Mouse (Mus musculus) CH12F3 (cell line): ENCODE results near the gene Psmb6.
"Not testable (repeated sequence)": the region's sequence is repeated elsewhere in the genome, so short reads cannot be mapped to it uniquely, and the experiment has no call there.

Source experiments
- in situ Hi-C: fragments of 300-500 bp; cut with MboI; formaldehyde crosslinking; loops from 2 replicates; pipeline ENCODE4 v1.14.3; 2020; ENCODE audit warnings: low sequenced_read_pairs

Gene Psmb6

DNA sequence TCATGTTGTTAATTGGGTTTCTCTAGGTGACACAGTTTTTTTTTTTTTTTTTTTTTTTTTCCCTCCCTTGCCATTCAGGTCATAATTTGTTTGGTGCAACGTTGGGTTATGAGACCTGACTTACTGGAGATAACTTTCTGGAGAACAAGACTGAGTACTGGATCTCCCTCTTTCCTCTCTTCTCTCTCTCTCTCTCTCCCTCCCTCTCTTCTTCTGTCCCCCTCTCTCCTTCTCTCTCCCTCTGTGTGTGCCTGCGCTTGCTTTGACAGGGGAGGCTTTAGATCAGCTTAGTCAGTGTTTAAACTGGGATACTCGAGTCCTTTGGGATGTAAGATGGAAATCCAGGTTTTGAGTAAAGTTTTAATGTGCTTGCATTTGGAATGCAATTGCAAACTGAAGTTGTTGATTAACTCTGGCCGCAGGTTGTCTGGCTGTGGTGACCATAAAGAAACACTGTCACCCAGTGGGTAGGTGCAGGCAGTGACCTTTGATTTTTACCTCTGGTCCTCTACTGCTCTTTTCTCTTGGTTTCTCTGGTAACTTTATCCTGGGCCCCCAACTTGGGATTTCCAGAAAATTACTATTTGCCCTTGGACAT is 39.2 kb downstream of the Psmb6 start:
- in situ Hi-C loops = no loop called here

DNA sequence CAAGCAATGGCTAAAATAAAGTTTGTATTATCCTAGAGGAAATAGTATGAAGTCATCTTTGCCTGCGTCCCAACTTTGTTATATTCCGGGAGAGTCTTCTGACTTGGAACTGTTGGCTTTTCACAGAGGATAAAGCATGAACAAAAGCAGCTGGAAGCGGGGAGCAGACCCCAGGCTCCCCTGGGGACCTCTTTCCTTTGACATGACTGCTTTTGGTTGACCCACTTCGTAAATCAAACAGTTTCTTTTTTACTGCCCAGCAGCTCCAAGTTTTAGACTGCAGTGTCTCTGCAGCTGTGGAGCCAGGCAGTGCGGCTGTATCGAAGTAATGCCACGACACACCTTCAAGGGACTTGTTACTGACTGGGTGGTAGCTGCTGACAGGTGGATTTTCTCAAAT is 41.4 kb downstream of the Psmb6 start:
- in situ Hi-C loops = no loop called here

DNA sequence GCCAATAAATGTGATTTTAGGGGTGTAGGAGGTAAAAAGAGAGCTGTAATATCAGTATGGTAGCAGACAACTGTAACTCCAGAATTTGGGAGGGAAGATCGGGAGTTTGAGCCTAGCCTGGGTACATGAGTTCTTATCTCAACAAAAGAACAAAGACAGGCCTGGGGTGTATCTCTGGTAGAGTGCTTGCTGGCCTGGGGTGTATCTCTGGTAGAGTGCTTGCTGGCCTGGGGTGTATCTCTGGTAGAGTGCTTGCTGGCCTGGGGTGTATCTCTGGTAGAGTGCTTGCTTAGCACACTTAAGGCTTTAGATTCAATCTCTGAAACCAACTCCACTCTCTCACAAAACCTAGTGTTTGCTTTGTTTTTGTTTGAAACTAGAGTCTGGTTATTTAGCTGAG is 45.4 kb downstream of the Psmb6 start:
- in situ Hi-C loops = not testable (repeated sequence)

DNA sequence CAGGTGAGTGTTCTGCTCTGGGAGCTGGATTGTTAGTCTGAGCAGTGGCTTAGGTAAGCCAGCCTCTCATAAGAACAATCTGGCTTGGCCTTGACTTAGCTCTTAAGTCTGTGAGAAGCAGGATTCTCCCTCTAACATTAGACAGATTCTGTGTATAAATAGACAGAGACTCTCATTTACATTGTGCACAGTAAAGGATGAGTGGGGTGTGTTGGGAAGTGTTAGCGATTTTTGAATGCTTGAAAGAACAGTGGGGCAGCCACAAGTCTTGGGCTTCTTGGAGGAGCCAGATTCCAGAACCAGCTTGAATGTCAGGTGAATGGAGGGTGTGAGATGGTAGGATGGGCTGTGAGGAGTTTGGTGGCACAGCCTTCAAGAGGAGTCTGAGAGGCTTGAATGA is 46.5 kb downstream of the Psmb6 start:
- in situ Hi-C loops = no loop called here

DNA sequence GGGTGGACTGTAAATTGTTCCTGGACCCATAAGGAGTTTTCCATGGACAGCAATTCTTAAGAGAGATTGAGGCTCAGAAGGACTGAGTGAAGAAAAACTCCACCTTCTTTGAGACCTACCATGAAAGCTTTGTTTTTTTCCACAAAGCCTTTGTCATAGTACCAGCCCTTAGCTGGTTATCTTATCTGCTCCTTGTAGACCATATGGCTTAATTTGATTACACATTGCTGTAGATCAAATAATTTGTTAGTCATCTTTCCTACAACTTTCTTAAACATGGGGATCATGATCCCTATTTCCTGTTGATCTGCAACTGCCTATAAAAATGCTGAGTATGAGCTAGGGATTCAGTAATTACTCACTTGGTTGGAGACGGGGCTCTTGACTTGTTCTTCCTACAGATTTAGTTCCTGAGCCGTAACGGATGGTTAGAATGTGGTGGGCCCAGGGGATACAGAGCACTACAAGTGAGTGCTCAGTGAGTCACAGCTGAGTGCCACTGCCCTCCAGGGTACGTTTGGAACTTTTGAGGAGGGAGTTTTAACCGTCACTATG is 47.3 kb downstream of the Psmb6 start:
- in situ Hi-C loops = no loop called here

DNA sequence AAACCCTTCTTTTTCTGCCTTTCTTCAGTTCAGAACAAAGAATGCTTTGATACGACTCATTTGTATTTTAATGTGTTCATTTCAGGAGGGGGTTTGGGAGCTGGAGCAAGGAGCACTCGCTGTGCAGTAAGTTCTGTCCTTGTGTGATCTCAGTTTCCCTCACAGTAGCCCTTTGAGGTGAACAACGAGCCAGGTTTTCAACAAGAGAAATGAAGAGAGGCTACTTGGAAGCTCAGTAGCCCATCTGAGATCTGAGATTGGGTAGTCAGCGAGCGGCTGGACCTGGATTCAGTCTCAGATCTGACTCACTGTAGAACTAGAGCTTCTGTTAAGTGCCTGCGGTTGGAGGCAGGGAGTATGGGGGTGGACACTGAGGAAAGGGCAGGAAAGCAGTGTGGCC is 48.7 kb downstream of the Psmb6 start:
- in situ Hi-C loops = no loop called here

DNA sequence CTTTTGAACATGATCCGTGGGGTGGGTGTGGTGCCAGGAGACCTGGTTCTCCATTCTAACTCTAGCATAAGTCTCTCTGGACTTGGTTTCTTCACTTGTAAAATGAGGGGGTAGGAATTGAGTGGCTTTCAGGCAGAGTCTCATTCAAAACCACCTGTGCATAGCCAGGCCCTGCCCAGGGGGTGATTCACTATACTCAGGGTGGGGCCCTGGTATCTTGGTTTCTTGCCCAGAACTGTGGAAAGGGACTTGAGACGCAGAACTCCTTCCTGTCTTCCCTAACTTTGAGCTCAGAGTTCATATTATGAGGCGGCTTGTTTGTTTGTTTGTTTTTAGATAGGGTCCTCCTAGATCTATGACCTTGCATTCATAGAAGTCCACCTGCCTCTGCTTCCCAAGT is 52.0 kb downstream of the Psmb6 start:
- in situ Hi-C loops = no loop called here
